Mouse (Mus musculus): ENCODE data around the gene Cd300ld5.

DNA sequence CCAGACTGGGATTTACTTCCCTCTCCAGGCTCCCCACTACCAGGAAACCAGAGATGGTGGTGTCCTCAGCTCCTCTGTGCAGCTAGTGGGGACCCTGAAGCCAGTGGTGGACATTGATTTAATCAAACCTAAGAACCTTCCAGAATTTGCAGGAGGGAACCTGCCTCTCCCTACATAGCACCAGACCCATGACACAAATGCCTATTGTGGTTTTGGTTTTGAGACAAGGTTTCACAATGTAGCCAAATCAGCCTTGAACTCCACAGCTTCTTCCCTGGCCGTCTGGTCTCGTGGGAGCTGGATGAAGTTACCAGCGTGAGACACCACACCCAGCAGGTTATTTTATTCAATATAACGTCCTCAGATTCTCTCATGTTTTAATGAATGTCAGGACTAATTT lies 21.1 kb upstream of the Cd300ld5 start:
- TF ChIP-seq POLR2A (IDR thresholded peaks at IDR 0.05; ENCODE audit: extremely low read depth, insufficient read depth, low read length) = no peak
- TF ChIP-seq CTCF (IDR thresholded peaks at IDR 0.05; ENCODE audit: low read depth, low read length) = no peak
